Mouse (Mus musculus) ES-Bruce4 (cell line): ENCODE results near the gene Gas6.

Experiments used
- CTCF ChIP-seq: IDR thresholded peaks from one replicate; pipeline ENCODE4 v1.8.1; 2011; ENCODE audit warnings: low read depth, low read length
- EP300 ChIP-seq: IDR thresholded peaks from 2 replicates; pipeline ENCODE4 v1.6.1; 2011; ENCODE audit warnings: low read depth, low read length; ENCODE audit not compliant: insufficient read depth
- POLR2A ChIP-seq: IDR thresholded peaks from one replicate; pipeline ENCODE4 v1.8.1; 2011; ENCODE audit warnings: low read length; ENCODE audit not compliant: insufficient read depth

DNA sequence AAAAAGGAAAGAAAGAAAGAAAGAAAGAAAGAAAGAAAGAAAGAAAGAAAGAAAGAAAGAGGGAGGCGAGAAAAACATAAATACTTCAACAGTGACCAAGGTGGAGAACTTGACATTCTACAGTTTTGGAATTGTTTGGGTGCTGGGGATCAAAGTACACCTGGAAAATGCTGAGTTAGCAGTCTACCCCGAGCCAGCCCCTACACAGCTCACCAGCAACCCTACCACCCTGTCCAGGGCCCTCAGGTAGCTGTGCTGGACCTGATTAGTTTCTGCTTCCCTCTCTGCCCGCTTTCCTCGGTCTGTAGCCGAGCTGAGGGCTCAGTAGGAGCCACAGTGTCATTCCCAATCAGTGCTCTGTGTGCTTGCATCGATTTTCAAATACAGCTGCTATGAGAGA lies 26.1 kb upstream of the Gas6 start:
- TF ChIP-seq POLR2A (no peak), CTCF (no peak), EP300 (no peak)
